Mouse (Mus musculus) layer of hippocampus, adult 8-10 months (tissue): ENCODE data around the gene 1700042G07Rik. TPM values are rescaled to one million over a fixed set of nuclear protein-coding genes. Genes with fewer than 3 reads are reported as not detected.
A peak's percentile ranks its signal among the peaks of the same experiment; 100 is the strongest.

Experiments used
- DNase-seq, 2 experiments: peaks; one replicate each; pipeline ENCODE4 v3.0.0; 2022; ENCODE audit warnings: low spot score in 2 of 2
- total RNA-seq, 4 experiments: library from RNA; stranded (reverse); gene quantifications; 2 replicates each; pipeline ENCODE4 v1.2.4; 2022

1700042G07Rik gene
- total RNA-seq = not detected

- DNase-seq = no peak
Observed at GRCm38 (mm10) chr4:116173072-116173471, at the start of gene 1700042G07Rik, which contains the start of gene Gm49337. Gene 1700042G07Rik, plus strand, starts transcription at chr4:116173372. Gene Gm49337, plus strand, starts transcription at chr4:116173384.

DNA sequence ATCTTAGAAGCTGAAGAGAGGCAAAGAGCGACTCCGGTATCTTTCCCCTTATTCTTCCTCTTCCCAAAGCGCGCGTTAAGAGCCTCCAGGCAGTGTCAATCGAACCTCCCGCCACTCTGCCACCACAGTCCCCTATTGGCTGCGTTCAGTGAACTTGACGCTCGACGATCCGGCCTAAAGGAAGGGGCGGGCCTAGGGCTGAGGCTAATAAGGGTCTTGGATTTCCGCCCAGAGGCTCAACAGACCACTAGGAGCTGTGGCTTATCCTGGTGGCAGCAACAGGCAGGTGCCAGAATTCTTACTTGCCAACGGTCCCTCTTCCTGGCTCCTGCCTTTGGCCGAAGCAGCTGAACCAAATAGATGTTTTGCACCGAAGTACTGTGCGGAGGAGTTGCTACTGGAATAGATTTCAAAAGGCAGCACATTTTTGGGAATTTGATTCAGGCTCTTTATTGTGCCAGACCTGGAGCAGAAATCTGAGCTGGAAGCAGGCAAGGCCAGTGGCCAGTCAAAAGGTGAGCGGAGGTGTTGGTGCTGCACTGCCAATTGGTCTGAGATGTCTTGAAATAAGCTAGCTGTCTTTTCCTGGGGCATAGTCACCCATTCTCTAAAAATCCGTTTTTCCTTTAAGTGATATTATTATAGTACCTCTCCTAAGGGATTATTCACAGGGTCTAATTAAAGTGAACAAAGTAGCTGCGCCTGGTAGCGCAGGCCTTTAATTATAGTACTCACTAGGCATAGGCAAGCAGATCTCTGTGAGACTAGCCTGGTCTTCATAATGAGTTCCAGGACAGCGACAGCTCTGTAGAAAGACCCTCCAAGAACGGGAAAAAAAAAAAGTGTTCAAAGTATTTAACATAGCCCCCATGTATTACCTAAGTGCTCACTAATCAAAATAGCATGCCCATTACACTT is 49.3 kb upstream of the 1700042G07Rik start, which contains the start of the genes Rad54l and Pomgnt1:
Gene Rad54l (minus strand): TSS at position 89 of the 918 bp plus-strand sequence.
Gene Pomgnt1 (plus strand): TSS at position 239 of the 918 bp plus-strand sequence.
- peak; percentile 60 to 69 for DNase-seq

GRCm38 (mm10) chr4:116125803-116126386 is 47.3 kb upstream of the 1700042G07Rik start:
- DNase-seq = no peak

DNA sequence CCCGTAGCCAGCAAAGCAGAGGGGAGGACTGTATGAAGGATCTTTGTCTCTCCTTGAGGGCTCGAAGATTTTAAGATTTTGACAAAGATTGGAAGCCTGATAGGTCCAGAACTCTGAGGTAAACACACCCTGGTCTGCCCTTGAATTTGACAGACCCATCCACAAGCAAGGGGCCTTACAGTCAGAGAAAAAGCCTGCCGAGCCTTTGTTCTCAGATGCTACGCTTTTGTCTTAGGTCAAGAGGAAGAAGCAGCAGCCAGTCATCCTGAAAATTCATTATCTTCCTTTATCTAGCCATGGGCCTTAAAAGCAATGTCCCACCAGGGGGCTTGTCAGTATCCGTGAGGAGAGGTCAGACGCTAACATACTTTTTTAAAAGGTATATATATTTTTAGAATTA is 45.2 kb upstream of the 1700042G07Rik start:
- DNase-seq = no peak

GRCm38 (mm10) chr4:116133126-116133525 is 40.0 kb upstream of the 1700042G07Rik start:
- no peak for DNase-seq

- no peak for DNase-seq
Observed at GRCm38 (mm10) chr4:116134990-116135389, 38.2 kb upstream of the 1700042G07Rik start.

DNA sequence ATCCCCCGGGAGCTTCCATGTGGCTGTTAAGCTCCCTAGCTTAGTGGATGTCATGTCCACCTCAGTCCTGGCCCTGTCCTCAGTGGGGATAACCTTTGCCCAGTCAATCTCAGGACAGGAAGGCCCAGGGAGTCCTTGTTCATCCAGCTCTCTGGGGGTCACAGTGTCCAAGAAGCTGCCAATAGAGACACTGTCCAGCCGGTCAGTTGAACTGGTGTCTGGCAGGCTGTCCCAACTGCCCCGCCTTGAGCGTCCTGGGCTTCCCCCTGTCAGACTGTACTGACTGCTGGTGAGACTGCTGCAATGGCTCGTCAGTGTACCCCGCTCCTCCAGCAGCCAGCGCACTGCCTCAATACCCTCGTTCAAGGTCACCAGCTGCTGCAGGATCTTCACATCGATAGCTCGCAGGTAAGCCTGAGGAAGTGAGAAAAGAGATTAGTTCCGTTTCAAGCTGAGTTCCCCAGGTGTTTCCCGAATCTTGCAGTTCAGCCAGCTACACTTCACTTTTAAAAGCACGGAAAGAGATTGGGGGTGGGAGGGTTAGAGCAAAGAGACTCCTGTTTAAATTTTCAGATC is 35.7 kb upstream of the 1700042G07Rik start:
- DNase-seq = no peak

GRCm38 (mm10) chr4:116140801-116141574 is 32.2 kb upstream of the 1700042G07Rik start:
- DNase-seq = no peak

DNA sequence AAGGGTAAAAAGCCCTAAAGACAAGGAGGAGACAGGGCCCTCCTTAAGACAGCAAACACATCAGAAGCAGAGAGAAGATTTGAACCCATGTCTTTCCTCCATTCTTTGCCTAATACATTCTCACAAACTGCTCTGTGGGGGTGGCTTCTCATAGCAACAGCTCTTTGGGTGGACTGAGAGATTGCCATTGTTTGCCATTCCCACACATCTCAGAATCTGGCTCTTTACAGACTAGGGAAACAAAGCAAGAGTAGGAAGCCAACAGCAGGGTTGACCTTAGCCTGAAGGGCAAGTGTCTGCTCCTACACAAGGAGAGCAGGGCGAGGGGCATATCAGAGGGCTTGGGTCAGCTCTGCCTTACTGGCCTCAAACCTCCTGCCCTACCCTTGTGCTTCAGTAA is 31.4 kb upstream of the 1700042G07Rik start:
- DNase-seq = no peak

DNA sequence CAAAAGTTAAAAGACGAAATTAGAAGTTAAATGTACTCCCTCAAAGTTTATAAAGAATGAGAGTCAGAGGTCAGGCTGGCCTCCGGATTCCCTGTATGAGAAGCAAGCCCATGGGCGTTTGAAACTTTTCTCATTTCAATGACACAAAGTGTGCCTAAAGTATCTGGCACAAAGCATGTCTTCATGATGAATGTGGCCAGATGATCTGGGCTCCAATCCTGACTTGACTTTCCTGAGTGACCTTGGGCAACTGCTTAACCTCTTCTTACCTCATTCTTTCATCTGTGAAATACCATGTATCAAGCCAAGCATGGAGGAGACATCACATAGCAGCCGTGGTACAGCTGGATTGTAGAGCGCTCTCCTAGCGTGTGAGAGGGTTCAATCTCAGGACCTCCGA is 30.9 kb upstream of the 1700042G07Rik start:
- DNase-seq = no peak

GRCm38 (mm10) chr4:116143317-116143811 is 29.8 kb upstream of the 1700042G07Rik start:
- no peak for DNase-seq

DNA sequence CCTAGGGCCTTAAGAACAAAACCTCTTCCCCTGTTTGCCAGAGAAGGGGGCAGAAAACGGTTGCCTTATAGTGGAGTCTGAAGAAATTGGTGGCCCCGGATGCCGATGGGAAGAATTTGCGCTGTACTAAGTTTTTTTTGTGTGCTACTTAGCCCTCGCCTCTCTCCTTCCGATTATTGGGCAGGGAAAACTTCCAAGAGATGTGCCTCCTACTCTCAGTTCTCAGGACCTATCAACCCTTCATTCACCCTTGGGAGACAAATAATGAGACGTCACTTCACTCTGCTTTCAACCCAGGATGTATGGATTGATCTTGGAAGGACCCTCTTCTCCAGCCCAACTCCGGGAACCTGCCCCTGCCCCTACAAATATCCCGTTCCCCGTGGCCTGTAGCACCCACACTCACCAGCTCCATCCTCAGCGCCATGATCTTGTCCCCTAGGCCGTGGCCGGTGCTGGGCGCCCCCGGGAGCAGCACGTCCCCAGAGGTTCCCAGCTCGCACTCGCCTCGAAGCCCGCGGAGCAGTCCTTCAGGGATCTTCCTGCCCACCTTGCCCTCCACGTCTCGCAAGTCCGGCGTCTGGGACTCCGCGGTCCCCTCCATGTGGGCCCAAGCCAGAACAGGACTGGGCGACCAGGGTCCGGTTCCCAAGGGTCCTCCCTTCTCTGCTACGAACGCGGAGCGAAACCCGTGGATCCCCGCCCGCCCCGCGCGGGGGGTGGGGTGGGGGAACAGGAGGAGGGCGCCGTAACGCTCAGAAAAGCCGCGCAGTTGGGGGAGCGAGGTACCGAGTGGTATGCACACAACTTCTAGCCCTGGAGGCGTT is 29.1 kb upstream of the 1700042G07Rik start:
- peak in 1 of 2 experiments; percentile 64 for DNase-seq

GRCm38 (mm10) chr4:116149812-116150155 is 23.4 kb upstream of the 1700042G07Rik start:
- no peak for DNase-seq

DNA sequence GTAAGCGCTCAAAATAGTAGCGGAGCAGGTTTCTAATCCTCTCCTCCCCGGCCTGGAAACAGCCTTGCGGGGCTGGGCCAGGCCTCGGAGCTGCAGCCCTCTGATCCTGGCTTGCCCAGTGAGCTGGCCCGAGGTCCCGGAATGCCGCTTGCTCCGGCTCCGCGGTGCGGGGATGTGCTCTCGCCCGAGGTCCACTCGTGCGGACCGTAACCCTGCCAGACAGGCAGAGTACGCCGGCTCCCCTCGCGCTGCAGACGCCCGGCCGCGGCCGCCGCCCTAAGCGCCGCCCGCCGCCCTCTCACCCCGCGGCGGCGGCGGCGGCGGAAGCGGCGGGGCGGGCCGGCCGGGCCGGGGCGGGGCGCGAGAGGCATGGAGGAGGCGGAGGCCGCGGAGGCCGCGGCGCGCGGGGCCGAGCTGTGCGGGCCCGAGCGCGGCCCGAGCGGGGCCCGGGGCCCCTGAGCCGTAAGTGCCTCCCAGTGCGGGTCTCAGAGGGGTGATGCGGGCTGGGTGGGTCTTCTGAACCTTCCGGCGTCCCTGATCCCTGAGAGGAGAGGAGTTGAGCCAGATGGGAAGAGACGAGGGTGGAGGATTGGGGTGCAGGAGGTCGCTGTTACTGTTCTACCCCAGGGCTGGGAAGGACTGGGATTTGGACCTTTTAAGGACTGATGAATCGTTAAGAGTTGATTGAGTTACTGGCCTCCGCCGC is 22.9 kb upstream of the 1700042G07Rik start:
- DNase-seq = no peak

GRCm38 (mm10) chr4:116150862-116151221 is 22.3 kb upstream of the 1700042G07Rik start:
- no peak for DNase-seq

DNA sequence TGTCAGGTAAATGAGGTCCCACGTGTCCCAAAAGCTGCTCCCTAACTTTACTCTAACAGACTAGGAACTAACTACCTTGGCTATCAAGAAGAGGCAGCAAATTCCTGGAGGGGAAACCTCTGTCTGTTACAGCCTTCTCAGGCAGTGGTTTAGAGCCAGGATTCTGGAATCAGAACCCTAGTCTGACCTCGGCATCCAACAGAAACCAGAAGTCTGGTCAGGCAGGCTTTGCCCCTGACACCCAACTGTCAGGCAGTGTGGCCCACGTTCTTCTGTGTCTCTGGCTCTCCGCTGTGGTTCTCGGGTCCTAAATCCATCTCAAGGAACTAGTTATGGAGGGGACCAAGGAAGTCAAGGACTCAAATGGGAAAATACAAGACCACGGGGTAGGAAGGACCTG is 21.9 kb upstream of the 1700042G07Rik start, which contains the start of gene Lurap1:
Gene Lurap1 (minus strand): TSS at position 101 of the 400 bp plus-strand sequence.
- DNase-seq = no peak

DNA sequence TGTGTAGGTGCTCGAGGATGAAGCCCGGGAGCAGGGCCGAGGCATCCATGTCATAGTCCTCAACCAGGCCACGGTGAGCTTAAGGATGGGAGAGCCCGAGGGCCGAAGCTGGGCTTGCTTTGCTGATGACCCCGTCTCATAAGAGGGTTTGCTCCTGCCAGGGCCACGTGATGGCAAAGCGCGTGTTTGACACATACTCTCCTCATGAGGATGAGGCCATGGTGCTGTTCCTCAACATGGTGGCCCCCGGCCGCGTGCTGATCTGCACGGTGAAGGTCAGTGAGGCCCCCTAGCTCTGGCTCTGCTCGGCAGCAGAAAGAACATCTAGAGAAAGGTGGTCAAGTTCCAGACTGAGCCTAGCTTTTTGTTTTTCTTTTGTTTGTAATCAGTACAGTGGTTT is 20.5 kb upstream of the 1700042G07Rik start:
- no peak for DNase-seq

GRCm38 (mm10) chr4:116157882-116158281 is 15.3 kb upstream of the 1700042G07Rik start:
- no peak for DNase-seq

GRCm38 (mm10) chr4:116159912-116160311 is 13.3 kb upstream of the 1700042G07Rik start:
- DNase-seq = no peak

DNA sequence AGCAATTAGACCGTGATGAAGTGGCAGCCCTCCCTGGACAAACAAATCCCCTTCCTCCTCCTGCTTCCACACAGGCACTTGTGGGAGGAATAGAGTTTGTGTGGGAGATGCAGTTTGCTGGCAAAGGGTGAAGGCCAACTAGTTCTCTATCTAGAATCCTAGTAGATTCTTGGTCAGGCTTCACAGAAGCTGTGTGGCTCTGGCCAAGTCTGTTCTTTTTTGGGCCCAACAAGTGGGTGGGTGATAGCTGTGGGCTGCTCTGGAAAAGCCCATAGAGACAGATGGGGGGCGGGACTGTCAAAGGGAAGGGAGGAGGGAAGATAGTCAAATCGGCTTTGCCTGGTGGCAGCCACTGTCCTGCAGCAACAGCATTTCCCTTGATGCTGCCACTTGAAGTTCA is 12.4 kb upstream of the 1700042G07Rik start:
- peak; percentile 70 to 79 for DNase-seq
